Mouse (Mus musculus): ENCODE results near the gene Fzd5.

DNA sequence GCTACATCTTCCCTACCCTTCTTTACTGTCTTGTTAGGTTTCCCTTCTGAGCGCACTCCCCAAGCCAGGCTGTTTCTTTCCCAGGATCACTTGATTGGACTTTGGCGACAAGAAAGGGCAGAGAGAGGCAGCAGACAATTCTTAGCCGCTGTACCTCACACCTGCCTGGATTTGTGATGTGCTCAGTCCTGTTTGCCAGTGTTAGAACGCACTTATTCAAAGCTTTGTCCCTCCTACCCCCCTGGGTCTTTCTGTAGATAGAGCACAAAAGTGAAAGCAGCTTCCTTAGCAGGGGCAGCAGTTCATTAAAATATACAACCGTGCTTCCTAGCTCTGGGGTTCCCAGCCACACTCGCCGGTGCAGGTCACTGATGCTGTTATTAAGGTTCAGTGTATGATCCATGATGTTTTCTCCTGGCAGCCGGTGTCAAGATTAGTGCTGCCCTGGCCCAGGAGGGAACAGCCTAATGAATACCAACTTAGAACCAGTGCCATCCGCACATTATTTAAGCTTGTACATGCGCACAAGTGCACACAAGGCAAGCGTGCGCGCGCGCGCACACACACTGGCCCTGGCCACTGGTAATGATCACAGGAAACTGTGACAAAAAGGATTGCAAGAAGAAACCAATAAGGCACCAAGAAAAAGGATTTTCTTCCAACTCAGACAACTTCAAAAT lies 6.1 kb downstream of the Fzd5 start:
- no peak for TF ChIP-seq CTCF (IDR thresholded peaks at IDR 0.05; ENCODE audit: low read depth, low read length)
- TF ChIP-seq TAL1 (conservative IDR thresholded peaks at IDR 0.05; ENCODE audit: low read depth, low read length) = no peak
- TF ChIP-seq GATA1 (IDR thresholded peaks at IDR 0.05; ENCODE audit: borderline replicate concordance, low read length) = no peak
